Mouse (Mus musculus) G1E (cell line): ENCODE results near the gene Cox17. TPM values are rescaled to one million over a fixed set of nuclear protein-coding genes. Genes with fewer than 3 reads are reported as not detected.
A peak's percentile ranks its signal among the peaks of the same experiment; 100 is the strongest.

Source experiments
- ATAC-seq: 2 replicates; pipeline ENCODE4 v1.8.0; 2016; ENCODE audit warnings: mild to moderate bottlenecking; ENCODE audit not compliant: insufficient number of reproducible peaks, poor library complexity, low FRiP score, severe bottlenecking; ENCODE audit errors: extremely low read depth
- DNase-seq: peaks from one replicate; pipeline ENCODE4 v3.0.0; 2012; ENCODE audit warnings: low spot score
- H3K27me3 ChIP-seq: 2 replicates; pipeline ENCODE4 v1.6.1; 2012; ENCODE audit warnings: mild to moderate bottlenecking, low read length, inconsistent platforms; ENCODE audit not compliant: insufficient read depth
- H3K36me3 ChIP-seq: replicated peaks from 2 replicates; pipeline ENCODE3; 2012; ENCODE audit warnings: mild to moderate bottlenecking, inconsistent platforms
- H3K4me1 ChIP-seq: 2 replicates; pipeline ENCODE4 v1.6.1; 2012; ENCODE audit warnings: low read depth, low read length, inconsistent platforms, mixed read lengths; ENCODE audit not compliant: insufficient read depth
- H3K4me3 ChIP-seq: 2 replicates; pipeline ENCODE4 v1.5.1; 2012; ENCODE audit warnings: low read depth, mild to moderate bottlenecking, inconsistent platforms, low read length, moderate library complexity, mixed read lengths
- H3K9me3 ChIP-seq: replicated peaks from 2 replicates; pipeline ENCODE4 v1.6.1; 2012; ENCODE audit warnings: inconsistent platforms
- CTCF ChIP-seq: IDR thresholded peaks from 2 replicates; pipeline ENCODE4 v1.5.1; 2012; ENCODE audit warnings: low read depth, low read length, inconsistent platforms, mixed read lengths
- GATA1 ChIP-seq: IDR thresholded peaks from 2 replicates; pipeline ENCODE4 v1.6.1; 2012; ENCODE audit warnings: borderline replicate concordance, low read length, inconsistent platforms, mixed read lengths
- GATA2 ChIP-seq: IDR thresholded peaks from 2 replicates; pipeline ENCODE4 v1.6.1; 2012; ENCODE audit warnings: low read depth, low read length, inconsistent platforms, borderline replicate concordance
- POLR2AphosphoS5 ChIP-seq: IDR thresholded peaks from 2 replicates; pipeline ENCODE4 v1.6.1; 2012; ENCODE audit warnings: low read depth, low read length, inconsistent platforms; ENCODE audit not compliant: insufficient replicate concordance
- TAL1 ChIP-seq: conservative IDR thresholded peaks from 2 replicates; pipeline ENCODE4 v1.6.1; 2012; ENCODE audit warnings: low read depth, low read length, inconsistent platforms, mixed read lengths
- polyA plus RNA-seq: library from polyadenylated mRNA; stranded (reverse); fragments of >175 nt; gene quantifications from 2 replicates; pipeline ENCODE4 v1.2.3, GENCODE M21; 2012
- total RNA-seq, 2 experiments: library from RNA; stranded (forward) in 1 of 2; stranded (reverse) in 1 of 2; fragments of 200-1000 nt in 1 of 2; fragments of >200 nt in 1 of 2; fragmentation: Nextera tagmentation in 1 of 2; gene quantifications; 2 replicates each; pipeline ENCODE4 v1.2.3; 2014 to 2017

The Cox17 gene
- total RNA-seq (2014; fragmentation: Nextera tagmentation) (210 and 232 TPM in 2 replicates), total RNA-seq (2017) (836 and 871 TPM in 2 replicates), polyA plus RNA-seq (163 and 234 TPM in 2 replicates)

DNA sequence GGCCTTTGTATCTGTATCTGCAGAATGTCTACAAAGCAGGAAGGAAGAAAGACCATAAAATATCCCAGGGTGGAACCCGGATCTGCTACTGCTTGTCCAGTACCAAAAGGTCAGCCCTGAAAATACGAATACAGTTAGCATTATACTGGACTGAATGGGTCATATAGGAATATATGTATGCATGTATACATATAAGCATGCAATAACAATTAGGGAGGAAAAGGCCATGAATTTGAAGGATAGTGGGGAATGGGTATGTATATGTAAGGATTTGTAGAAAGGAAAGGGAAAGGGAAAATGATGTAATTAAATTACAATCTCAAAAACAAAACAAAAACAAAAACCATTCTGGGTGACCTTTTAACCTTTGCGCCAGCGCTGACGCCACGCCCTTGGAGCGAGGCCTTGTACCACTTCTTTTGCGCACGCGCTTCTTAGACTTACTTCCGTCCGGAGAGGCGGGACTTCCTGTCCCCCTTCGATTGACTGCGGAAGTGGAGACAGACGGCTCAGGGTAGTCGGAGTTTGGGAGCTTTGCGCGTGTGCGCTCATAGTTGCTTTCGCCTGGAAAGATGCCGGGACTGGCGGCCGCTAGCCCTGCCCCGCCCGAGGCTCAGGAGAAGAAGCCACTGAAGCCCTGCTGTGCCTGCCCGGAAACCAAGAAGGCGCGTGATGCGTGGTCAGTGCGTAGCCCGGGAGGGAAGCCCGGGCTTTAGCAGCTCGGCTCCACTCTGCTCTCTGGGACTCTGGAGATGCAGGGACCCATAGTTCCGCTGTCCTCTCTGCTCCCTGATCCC, at the start of gene Cox17, which contains the start of gene Gm21987:
Cox17 (plus strand) TSS at position 463 of the 797 bp plus-strand sequence.
Gm21987 (plus strand) TSS at position 512 of the 797 bp plus-strand sequence.
- peak; percentile 79 for DNase-seq
- Histone ChIP-seq H3K36me3 (peaks cover 33% of the 10 kb centered on the region), H3K9me3 (no peaks in the 10 kb centered on the region), H3K4me3 (peak within 1 kb of the TSS; percentile 95), H3K27me3 (peaks cover 3% of the 10 kb centered on the region; the same call in 1 of the 2 replicates), H3K4me1 (peaks cover 62% of the 10 kb centered on the region)
- TF ChIP-seq GATA2, result no peak
- TF ChIP-seq POLR2AphosphoS5, result no peak
- no peak for TF ChIP-seq TAL1
- no peak; the same call in 1 of the 2 replicates for TF ChIP-seq CTCF
- no peak for TF ChIP-seq GATA1
- ATAC-seq, result peak; percentile 83

DNA sequence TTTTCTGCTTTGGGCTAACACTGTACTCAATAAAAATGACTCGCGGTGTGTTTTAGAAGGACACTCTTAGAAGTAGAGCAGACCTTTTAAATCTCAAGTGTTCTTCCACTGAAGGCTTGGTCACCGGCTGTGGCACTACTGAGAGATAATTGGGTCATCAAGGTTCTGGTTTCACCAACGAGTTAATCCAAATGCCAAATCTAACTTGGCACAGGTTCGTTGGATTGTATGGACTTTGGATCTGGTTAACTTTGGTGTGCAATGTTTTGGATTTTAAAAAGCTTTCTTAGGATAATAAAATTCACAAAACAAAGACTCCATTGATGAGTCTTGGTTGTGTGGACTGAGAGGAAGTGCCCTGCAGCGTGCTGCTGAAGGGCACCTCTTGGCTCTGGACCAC, 48.4 kb upstream of the Cox17 start:
- no peak overlapping the region for H3K4me3 ChIP-seq
- H3K27me3 ChIP-seq, result peaks cover 16% of the 10 kb centered on the region
- H3K4me1 ChIP-seq, result no peaks in the 10 kb centered on the region
- no peak for TF ChIP-seq GATA1
- TF ChIP-seq TAL1, result no peak
- no peak for TF ChIP-seq GATA2
- TF ChIP-seq CTCF, result no peak
- no peak for TF ChIP-seq POLR2AphosphoS5
- no peaks in the 10 kb centered on the region for H3K9me3 ChIP-seq
- no peaks in the 10 kb centered on the region for H3K36me3 ChIP-seq
- ATAC-seq (no peak), DNase-seq (no peak)

DNA sequence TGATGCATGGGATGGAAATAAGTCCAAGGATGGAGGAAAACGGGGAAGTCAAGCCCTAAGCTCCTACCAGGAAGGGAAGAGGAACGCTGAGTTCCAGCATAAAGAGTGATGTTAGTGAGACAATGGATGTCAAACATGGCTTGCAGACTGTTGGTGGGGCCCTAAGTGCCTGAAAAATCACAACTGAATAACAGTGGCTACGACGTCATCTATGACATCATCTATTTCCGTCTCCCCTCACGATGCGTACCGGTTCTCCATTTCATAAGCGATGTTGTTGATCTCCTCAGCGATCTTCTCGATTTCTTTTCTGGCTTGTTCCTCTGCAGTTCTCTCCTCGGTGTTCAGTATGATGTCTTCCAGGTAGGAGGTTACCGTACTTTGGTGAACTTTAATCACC, 44.4 kb upstream of the Cox17 start:
- Histone ChIP-seq H3K4me3 (no peak overlapping the region), H3K4me1 (peaks cover 5% of the 10 kb centered on the region), H3K27me3 (peaks cover 24% of the 10 kb centered on the region), H3K36me3 (no peaks in the 10 kb centered on the region), H3K9me3 (no peaks in the 10 kb centered on the region)
- DNase-seq (no peak), ATAC-seq (no peak)
- TF ChIP-seq GATA1 (no peak), TAL1 (no peak), GATA2 (no peak), CTCF (no peak), POLR2AphosphoS5 (no peak)

DNA sequence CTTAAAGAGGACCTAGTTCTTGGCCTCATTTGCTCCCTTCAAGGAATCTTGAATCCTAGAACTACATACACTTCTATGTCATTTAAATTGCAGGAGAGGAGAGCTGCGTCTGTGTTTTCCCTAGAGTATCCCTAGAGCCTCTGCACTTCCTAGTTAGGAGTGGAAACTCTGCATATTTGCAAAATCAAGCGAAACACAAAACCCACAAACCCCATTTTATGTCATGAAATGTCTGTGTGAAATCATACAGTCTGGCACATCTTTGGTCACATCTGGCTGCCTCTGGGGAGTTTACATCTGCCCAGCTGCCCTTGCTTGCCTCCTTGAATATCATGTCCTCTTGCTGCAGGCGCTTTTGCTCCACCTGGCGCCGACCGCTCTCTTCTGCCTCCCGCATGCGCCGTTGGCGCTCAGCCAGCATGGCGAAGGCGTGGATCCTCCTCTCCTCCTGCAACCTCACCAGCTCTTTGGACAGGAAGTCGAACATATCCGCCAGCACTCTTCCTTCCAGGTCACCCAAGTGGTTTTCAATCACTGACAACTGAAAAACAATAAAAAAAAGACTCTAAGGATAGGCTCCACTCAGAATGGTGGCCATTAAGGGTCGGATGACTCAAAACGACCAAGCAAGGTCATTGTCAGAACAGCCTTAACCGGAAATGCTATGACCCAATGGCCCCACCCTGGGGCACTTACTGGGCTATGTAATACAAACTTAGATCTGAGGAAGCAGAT, 42.2 kb upstream of the Cox17 start:
- no peak for ATAC-seq
- H3K36me3 ChIP-seq, result no peaks in the 10 kb centered on the region
- TF ChIP-seq GATA1, result no peak
- peaks cover 36% of the 10 kb centered on the region for H3K27me3 ChIP-seq
- no peaks in the 10 kb centered on the region for H3K9me3 ChIP-seq
- no peak for DNase-seq
- H3K4me3 ChIP-seq, result no peak overlapping the region
- H3K4me1 ChIP-seq, result peaks cover 5% of the 10 kb centered on the region

DNA sequence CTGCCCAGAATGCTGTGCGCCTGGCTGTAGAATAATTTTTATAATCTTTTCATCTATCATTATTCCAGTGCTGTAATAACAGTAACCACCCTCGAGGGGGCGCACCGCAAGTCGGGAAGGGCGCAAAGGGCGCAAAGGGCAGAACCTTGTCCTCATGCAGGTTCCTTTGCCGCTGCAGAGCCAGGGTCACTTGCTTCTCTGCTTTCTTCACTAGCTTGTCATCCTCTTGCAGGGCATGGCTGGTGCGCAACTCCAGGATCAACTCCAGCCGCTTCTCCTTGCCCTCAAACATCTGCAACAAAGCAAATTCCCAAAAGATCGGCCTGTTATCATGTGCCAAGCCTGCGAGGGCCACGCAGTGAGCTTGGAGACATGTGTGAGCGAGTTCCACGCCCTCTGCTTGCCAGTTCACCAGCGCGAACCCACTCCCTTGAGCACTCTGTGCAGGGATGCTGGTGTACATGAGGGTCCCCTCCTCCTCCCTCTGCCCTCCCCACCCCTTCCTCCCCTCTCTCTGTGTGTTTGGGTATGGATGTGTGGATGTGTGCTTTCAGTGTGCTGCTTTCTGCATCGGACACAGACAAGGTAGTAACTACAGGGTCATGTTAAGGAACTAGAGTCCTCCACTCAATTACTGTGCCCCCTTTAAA, 40.1 kb upstream of the Cox17 start:
- Histone ChIP-seq H3K4me3 (no peak overlapping the region), H3K9me3 (no peaks in the 10 kb centered on the region), H3K36me3 (no peaks in the 10 kb centered on the region), H3K4me1 (peaks cover 5% of the 10 kb centered on the region), H3K27me3 (peaks cover 39% of the 10 kb centered on the region)
- TF ChIP-seq POLR2AphosphoS5 (no peak), CTCF (peak; percentile 8; the same call in 1 of the 2 replicates)
- DNase-seq (no peak), ATAC-seq (no peak)

- TF ChIP-seq TAL1 (no peak), GATA1 (no peak), GATA2 (no peak), POLR2AphosphoS5 (no peak), CTCF (no peak)
- Histone ChIP-seq H3K4me3 (no peak overlapping the region), H3K36me3 (no peaks in the 10 kb centered on the region), H3K27me3 (peaks cover 37% of the 10 kb centered on the region), H3K9me3 (no peaks in the 10 kb centered on the region), H3K4me1 (peaks cover 5% of the 10 kb centered on the region)
- no peak for ATAC-seq
- no peak for DNase-seq
These were observed 39.6 kb upstream of the Cox17 start for GRCm38 (mm10) chr16:38307221-38307605.
